Comparison of ENCODE assay signal across 11 mouse cellular contexts in the genomic region with DNA sequence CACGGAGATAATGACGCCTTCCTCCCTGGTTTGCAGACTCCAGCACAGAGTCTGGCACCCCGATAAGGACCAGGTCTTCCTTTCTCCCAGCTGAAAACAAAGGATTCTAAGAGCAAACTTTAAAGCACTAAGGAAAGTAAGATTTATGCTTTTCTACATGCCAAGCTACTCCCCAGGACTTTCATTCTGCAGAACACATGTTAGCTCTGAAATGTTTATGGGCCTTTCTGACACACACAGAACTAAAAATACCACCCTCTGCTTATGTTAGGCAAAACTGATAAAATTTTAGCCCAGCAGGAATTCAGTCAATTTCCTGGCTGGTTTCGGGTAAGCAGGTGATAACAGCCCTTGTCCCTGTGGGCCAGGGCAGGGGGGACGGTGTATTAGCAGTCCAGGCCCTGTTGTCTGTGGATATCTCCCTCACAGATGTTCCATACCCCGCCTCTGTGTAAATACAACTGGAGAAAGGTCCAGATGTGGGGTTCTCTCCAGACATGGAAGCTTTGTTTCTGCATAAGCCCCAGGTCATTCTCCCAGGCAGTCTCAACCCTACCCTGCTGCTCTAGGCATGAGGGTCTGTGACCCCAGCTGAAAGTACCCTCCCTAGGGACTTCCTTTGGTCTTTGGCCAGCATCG.
DNase-seq lines count a peak whose midpoint lies in the region; ATAC-seq lines count a peak whose summit lies in the region.
"Had no signal": no experiment of that assay in that cellular context is flagged by ENCODE, and none has a peak within 500 bp of the region (broad histone marks: within the 10 kb centered on the region; RNA-seq: fewer than 3 reads in every experiment).

No protein-coding gene starts in this region.

- H3K9me3 ChIP-seq in hindbrain, embryonic 13.5 days = no peaks in the 10 kb centered on the region
- H3K9me3 ChIP-seq in hindbrain, embryonic 14.5 days (ENCODE audit: control insufficient read depth, low read length) = no peaks in the 10 kb centered on the region
- H3K9me3 ChIP-seq in embryonic facial prominence, embryonic 10.5 days = no peaks in the 10 kb centered on the region
- H3K9me3 ChIP-seq in limb, embryonic 12.5 days = no peaks in the 10 kb centered on the region
- H3K9me3 ChIP-seq: hindbrain, embryonic 15.5 days had no signal

- H3K4me3 ChIP-seq in hindbrain, embryonic 13.5 days = no peak overlapping the region
- H3K4me3 ChIP-seq in hindbrain, embryonic 14.5 days (replicated peaks; ENCODE audit: low read length) = no peak overlapping the region
- H3K4me3 ChIP-seq in embryonic facial prominence, embryonic 10.5 days = no peak overlapping the region
- H3K4me3 ChIP-seq in limb, embryonic 12.5 days (replicated peaks) = no peak overlapping the region
- H3K4me3 ChIP-seq: hindbrain, embryonic 15.5 days had no signal

- 0 out of 2 replicates have a peak, but pooled peaks have one; percentile 21 for ATAC-seq in hindbrain, embryonic 13.5 days (ENCODE audit: low FRiP score)
- ATAC-seq in hindbrain, embryonic 14.5 days (ENCODE audit: low FRiP score) = no peak
- ATAC-seq in limb, embryonic 12.5 days (ENCODE audit: insufficient number of reproducible peaks, insufficient read depth, low FRiP score, low TSS enrichment, low read depth) = peak; percentile 83

- no peak overlapping the region for H3K4me2 ChIP-seq in hindbrain, embryonic 13.5 days
- no peak overlapping the region for H3K4me2 ChIP-seq in hindbrain, embryonic 14.5 days (replicated peaks)
- no peak overlapping the region for H3K4me2 ChIP-seq in limb, embryonic 12.5 days
- H3K4me2 ChIP-seq: hindbrain, embryonic 15.5 days had no signal

- H3K9ac ChIP-seq in hindbrain, embryonic 13.5 days = no peak overlapping the region
- H3K9ac ChIP-seq in hindbrain, embryonic 14.5 days = no peak overlapping the region
- H3K9ac ChIP-seq in limb, embryonic 12.5 days (replicated peaks) = no peak overlapping the region
- H3K9ac ChIP-seq: hindbrain, embryonic 15.5 days had no signal

- peak; percentile 29 to 34 for DNase-seq in cerebellum, postnatal 14 days
- DNase-seq in cerebellum, postnatal 4 days (ENCODE audit: low spot score in 2 of 2) = no peak
- no peak for DNase-seq in hindbrain, embryonic 14.5 days (ENCODE audit: low spot score)
- no peak for DNase-seq in embryonic facial prominence, embryonic 10.5 days (ENCODE audit: low spot score)
- no peak for DNase-seq in adrenal gland, postnatal 10 days
- DNase-seq in Muller cell, postnatal 12 days (ENCODE audit: inconsistent ontology term) = no peak
- DNase-seq: B cell, adult 2 months; lung, postnatal 4 days had no signal

- no peak overlapping the region for H3K27ac ChIP-seq in hindbrain, embryonic 13.5 days
- H3K27ac ChIP-seq in hindbrain, embryonic 14.5 days = no peak overlapping the region
- peak overlapping the region; percentile 49 for H3K27ac ChIP-seq in embryonic facial prominence, embryonic 10.5 days (replicated peaks)
- peak overlapping the region; percentile 73 for H3K27ac ChIP-seq in limb, embryonic 12.5 days
- H3K27ac ChIP-seq: hindbrain, embryonic 15.5 days had no signal

- 76% methylated on average over 7 of the region's 7 CpGs for WGBS in hindbrain, embryonic 13.5 days
- WGBS in hindbrain, embryonic 14.5 days = 84% methylated on average over 7 of the region's 7 CpGs
- 58% methylated on average over 7 of the region's 7 CpGs for WGBS in embryonic facial prominence, embryonic 10.5 days
- 31% methylated on average over 7 of the region's 7 CpGs for WGBS in limb, embryonic 12.5 days

- no peaks in the 10 kb centered on the region for H3K27me3 ChIP-seq in hindbrain, embryonic 13.5 days
- H3K27me3 ChIP-seq in hindbrain, embryonic 14.5 days (ENCODE audit: control insufficient read depth, insufficient read depth, low read length) = no peaks in the 10 kb centered on the region
- H3K27me3 ChIP-seq in embryonic facial prominence, embryonic 10.5 days (replicated peaks; ENCODE audit: low read depth, poor library complexity, severe bottlenecking) = 0 out of 2 replicates have a peak, but pooled peaks cover 3% of the 10 kb centered on the region
- H3K27me3 ChIP-seq in limb, embryonic 12.5 days = peaks cover 6% of the 10 kb centered on the region; the same call in 1 of the 2 replicates
- H3K27me3 ChIP-seq: hindbrain, embryonic 15.5 days had no signal

- H3K4me1 ChIP-seq in hindbrain, embryonic 13.5 days (replicated peaks) = peaks cover 14% of the 10 kb centered on the region; the same call in 1 of the 2 replicates
- H3K4me1 ChIP-seq in hindbrain, embryonic 14.5 days (replicated peaks; ENCODE audit: control insufficient read depth, insufficient read depth, low read length) = no peaks in the 10 kb centered on the region
- H3K4me1 ChIP-seq in embryonic facial prominence, embryonic 10.5 days = peaks cover 39% of the 10 kb centered on the region
- H3K4me1 ChIP-seq in limb, embryonic 12.5 days (replicated peaks) = peaks cover 36% of the 10 kb centered on the region

- no peaks in the 10 kb centered on the region for H3K36me3 ChIP-seq in hindbrain, embryonic 13.5 days
- no peaks in the 10 kb centered on the region for H3K36me3 ChIP-seq in hindbrain, embryonic 14.5 days (replicated peaks; ENCODE audit: control insufficient read depth, insufficient read depth)
- no peaks in the 10 kb centered on the region for H3K36me3 ChIP-seq in embryonic facial prominence, embryonic 10.5 days (replicated peaks)
- no peaks in the 10 kb centered on the region for H3K36me3 ChIP-seq in limb, embryonic 12.5 days
- H3K36me3 ChIP-seq: hindbrain, embryonic 15.5 days had no signal

Comparison
In these comparisons a context has a peak if more than half of its experiments do, and no peak if none do; other contexts are left out.
1. DNase-seq: peak in cerebellum, postnatal 14 days (2 of 2); none in cerebellum, postnatal 4 days (0 of 2), hindbrain, embryonic 14.5 days (single experiment), embryonic facial prominence, embryonic 10.5 days (single experiment), adrenal gland, postnatal 10 days (single experiment) and Muller cell, postnatal 12 days (single experiment).
2. H3K27ac ChIP-seq: peak in embryonic facial prominence, embryonic 10.5 days (single experiment) and limb, embryonic 12.5 days (single experiment); none in hindbrain, embryonic 13.5 days (single experiment) and hindbrain, embryonic 14.5 days (single experiment).